Mouse (Mus musculus): Measurements from ENCODE around the gene Bcar1. TPM values are rescaled to one million over a fixed set of nuclear protein-coding genes. Genes with fewer than 3 reads are reported as not detected.

The Bcar1 gene
- polyA plus RNA-seq, 1 experiment from 2014 or later: 47.3 TPM

DNA sequence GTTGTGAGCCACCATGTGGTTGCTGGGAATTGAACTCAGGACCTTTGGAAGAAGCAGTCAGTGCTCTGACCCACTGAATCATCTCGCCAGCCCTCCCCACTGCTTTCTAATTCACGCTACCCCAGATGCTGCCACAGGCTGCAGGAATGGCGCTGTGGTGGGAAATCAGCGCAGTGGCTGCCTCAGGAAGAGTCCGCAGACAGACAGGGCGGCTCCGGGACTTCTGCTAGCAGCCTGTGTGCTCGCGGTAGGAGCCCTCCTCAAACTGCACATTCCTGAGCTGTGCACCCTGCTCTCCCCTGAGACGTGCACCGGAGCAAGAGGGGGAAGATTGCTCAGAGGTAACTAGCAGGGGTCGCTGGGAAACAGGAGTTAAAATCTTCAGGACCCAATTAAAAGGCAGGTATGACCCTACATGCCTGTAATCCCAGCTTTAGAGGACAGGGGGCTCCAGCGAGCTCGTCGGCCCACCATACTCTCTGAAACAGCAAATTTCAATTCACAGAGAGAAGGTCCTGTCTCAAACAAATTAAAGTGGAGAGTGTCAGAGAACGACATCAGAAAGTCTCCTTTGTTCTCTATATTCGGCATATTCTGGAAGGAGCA lies 63.1 kb downstream of the Bcar1 start:
- no peaks in the 10 kb centered on the region for H3K4me1 ChIP-seq (replicated peaks; ENCODE audit: control insufficient read depth, insufficient read depth, low read length)
- no peaks in the 10 kb centered on the region for H3K36me3 ChIP-seq (ENCODE audit: control insufficient read depth, insufficient read depth, low read length)
- H3K27ac ChIP-seq (ENCODE audit: low read depth, low read length): no peak overlapping the region
- DNase-seq (ENCODE audit: low spot score) (peak; percentile 30), ATAC-seq (ENCODE audit: low FRiP score) (no peak)
- no peak overlapping the region for H3K4me2 ChIP-seq (replicated peaks; ENCODE audit: low read depth, low read length)
- no peaks in the 10 kb centered on the region for H3K27me3 ChIP-seq (ENCODE audit: control insufficient read depth, insufficient read depth, low read length)
- H3K9ac ChIP-seq (ENCODE audit: low read depth, low read length): no peak overlapping the region
- no peak overlapping the region for H3K4me3 ChIP-seq (ENCODE audit: low read depth, low read length)
- 39% methylated on average over 17 of the region's 17 CpGs for WGBS
- peaks cover 4% of the 10 kb centered on the region; the same call in 1 of the 2 replicates for H3K9me3 ChIP-seq (ENCODE audit: control insufficient read depth, low read length)

DNA sequence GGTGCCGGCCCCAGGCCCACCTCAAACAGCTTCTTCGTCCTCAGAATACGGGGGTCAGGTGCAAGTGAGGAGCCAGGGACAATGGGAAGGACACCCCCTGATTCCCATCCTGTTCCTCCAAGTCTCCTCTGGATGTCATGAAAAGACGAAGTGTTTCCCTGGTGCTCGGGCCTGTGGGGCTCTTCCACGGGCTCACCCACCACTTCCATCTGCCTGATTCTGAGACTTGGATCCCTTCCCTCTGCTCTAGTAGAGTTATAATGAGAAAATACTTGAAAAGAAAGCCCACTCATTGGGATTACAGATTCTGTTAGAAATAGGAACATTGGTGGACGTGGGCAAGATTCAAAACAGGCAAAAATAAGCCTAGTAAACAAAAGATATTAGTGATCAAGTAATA lies 64.8 kb downstream of the Bcar1 start:
- Histone ChIP-seq H3K4me2 (replicated peaks; ENCODE audit: low read depth, low read length) (no peak overlapping the region), H3K9ac (ENCODE audit: low read depth, low read length) (no peak overlapping the region), H3K4me3 (ENCODE audit: low read depth, low read length) (no peak overlapping the region), H3K4me1 (replicated peaks; ENCODE audit: control insufficient read depth, insufficient read depth, low read length) (no peaks in the 10 kb centered on the region), H3K27me3 (ENCODE audit: control insufficient read depth, insufficient read depth, low read length) (no peaks in the 10 kb centered on the region), H3K9me3 (ENCODE audit: control insufficient read depth, low read length) (peaks cover 4% of the 10 kb centered on the region; the same call in 1 of the 2 replicates), H3K36me3 (ENCODE audit: control insufficient read depth, insufficient read depth, low read length) (no peaks in the 10 kb centered on the region), H3K27ac (ENCODE audit: low read depth, low read length) (no peak overlapping the region)
- ATAC-seq (ENCODE audit: low FRiP score) (no peak), DNase-seq (ENCODE audit: low spot score) (no peak)
- 85% methylated on average over 7 of the region's 7 CpGs for WGBS

DNA sequence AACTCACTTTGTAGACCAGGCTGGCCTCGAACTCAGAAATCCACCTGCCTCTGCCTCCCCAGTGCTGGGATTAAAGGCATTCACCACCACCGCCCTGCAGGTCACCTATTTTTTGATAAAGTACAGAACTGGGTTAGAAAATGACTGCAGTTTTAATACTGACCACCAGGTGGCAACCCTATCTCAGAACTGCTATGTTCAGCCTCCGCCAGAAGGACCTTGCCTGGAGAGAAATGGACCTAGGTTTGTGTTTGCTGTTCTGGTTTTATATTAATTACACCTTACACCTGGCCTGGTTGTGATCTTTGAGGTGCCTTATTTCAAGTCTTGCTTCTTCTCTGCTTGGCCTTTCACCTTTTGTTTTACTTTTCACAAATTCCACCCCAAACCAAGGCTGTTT lies 65.5 kb downstream of the Bcar1 start:
- H3K9ac ChIP-seq (ENCODE audit: low read depth, low read length): no peak overlapping the region

DNA sequence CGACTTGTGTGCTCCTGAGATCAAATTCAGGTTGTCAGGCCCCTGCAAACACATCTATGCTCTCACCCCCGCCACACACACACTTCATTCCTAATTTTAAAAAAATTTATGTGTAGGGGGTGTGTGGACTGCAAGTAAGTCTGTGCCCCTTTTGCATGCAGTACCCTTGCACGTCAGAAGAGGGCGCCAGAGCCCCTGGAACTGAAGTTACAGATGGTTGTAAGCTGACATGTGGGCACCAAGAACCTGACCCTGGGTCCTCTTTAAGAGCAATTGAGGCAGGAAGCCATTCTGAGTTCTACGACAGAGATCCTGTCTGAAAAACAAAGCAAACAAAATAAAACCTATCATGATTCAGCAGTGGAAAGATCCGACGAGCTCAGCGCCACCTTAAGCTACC lies 67.4 kb downstream of the Bcar1 start:
- ATAC-seq (ENCODE audit: low FRiP score) (no peak), DNase-seq (ENCODE audit: low spot score) (no peak)

More for the DNA sequence above, 65.5 kb downstream of the Bcar1 start:
- Histone ChIP-seq H3K36me3 (ENCODE audit: control insufficient read depth, insufficient read depth, low read length) (no peaks in the 10 kb centered on the region), H3K9me3 (ENCODE audit: control insufficient read depth, low read length) (peaks cover 4% of the 10 kb centered on the region; the same call in 1 of the 2 replicates), H3K4me1 (replicated peaks; ENCODE audit: control insufficient read depth, insufficient read depth, low read length) (no peaks in the 10 kb centered on the region), H3K27ac (ENCODE audit: low read depth, low read length) (no peak overlapping the region), H3K4me3 (ENCODE audit: low read depth, low read length) (no peak overlapping the region), H3K4me2 (replicated peaks; ENCODE audit: low read depth, low read length) (no peak overlapping the region), H3K27me3 (ENCODE audit: control insufficient read depth, insufficient read depth, low read length) (no peaks in the 10 kb centered on the region)
- DNase-seq (ENCODE audit: low spot score) (peak; percentile 80), ATAC-seq (ENCODE audit: low FRiP score) (no peak)
- 30% methylated on average over 3 of the region's 3 CpGs for WGBS

DNA sequence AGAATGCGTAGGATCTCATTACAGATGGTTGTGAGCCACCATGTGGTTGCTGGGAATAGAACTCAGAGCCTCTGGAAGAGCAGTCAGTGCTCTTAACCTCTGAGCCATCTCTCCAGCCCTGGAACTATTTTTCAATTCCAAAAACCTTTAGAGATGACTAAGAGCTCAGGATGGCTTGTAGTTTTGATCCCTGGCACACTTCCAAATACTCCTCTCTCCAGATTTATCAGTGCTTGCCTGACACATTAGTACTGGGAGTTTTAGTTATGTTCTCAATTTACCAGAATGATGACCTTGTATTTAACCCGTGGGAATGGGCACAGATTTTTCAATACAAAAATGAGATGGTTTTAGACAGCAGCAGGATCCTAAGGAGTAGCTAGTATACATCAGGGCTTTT lies 76.9 kb downstream of the Bcar1 start:
- no peak overlapping the region for H3K27ac ChIP-seq (ENCODE audit: low read depth, low read length)
- ATAC-seq (ENCODE audit: low FRiP score): no peak
- no peak for DNase-seq (ENCODE audit: low spot score)
- 92% methylated on average over 2 of the region's 2 CpGs for WGBS
- H3K27me3 ChIP-seq (ENCODE audit: control insufficient read depth, insufficient read depth, low read length): no peaks in the 10 kb centered on the region
- H3K9ac ChIP-seq (ENCODE audit: low read depth, low read length): no peak overlapping the region
- H3K36me3 ChIP-seq (ENCODE audit: control insufficient read depth, insufficient read depth, low read length): peaks cover 8% of the 10 kb centered on the region
- no peaks in the 10 kb centered on the region for H3K9me3 ChIP-seq (ENCODE audit: control insufficient read depth, low read length)
- no peak overlapping the region for H3K4me2 ChIP-seq (replicated peaks; ENCODE audit: low read depth, low read length)
- no peaks in the 10 kb centered on the region for H3K4me1 ChIP-seq (replicated peaks; ENCODE audit: control insufficient read depth, insufficient read depth, low read length)
- H3K4me3 ChIP-seq (ENCODE audit: low read depth, low read length): no peak overlapping the region

More for the DNA sequence above, 67.4 kb downstream of the Bcar1 start:
- Histone ChIP-seq H3K36me3 (ENCODE audit: control insufficient read depth, insufficient read depth, low read length) (no peaks in the 10 kb centered on the region), H3K9me3 (ENCODE audit: control insufficient read depth, low read length) (peaks cover 4% of the 10 kb centered on the region; the same call in 1 of the 2 replicates), H3K4me2 (replicated peaks; ENCODE audit: low read depth, low read length) (no peak overlapping the region), H3K9ac (ENCODE audit: low read depth, low read length) (no peak overlapping the region), H3K4me3 (ENCODE audit: low read depth, low read length) (no peak overlapping the region), H3K27me3 (ENCODE audit: control insufficient read depth, insufficient read depth, low read length) (no peaks in the 10 kb centered on the region), H3K4me1 (replicated peaks; ENCODE audit: control insufficient read depth, insufficient read depth, low read length) (no peaks in the 10 kb centered on the region), H3K27ac (ENCODE audit: low read depth, low read length) (no peak overlapping the region)
- WGBS: 75% methylated on average over 8 of the region's 8 CpGs

DNA sequence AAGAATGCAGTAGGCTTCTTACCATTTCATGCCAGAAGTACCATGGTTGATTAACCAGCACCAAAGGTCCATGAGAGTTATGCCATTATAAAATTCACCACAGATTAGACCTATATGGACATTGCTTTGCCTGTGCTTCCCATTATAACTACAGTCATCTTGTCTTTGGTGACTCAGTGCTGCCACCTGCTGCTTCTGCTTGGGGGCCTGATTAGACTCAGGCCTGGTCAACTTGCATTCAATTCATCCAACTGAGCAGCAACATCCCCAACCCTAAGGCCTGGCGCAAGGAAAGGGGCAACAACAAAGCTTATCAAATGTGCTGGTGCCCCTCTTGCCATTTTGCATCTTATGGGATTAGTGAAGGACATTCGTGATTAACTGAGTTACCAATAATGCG lies 81.1 kb downstream of the Bcar1 start:
- no peaks in the 10 kb centered on the region for H3K36me3 ChIP-seq (ENCODE audit: control insufficient read depth, insufficient read depth, low read length)
- no peak overlapping the region for H3K27ac ChIP-seq (ENCODE audit: low read depth, low read length)
- WGBS: 92% methylated on average over 3 of the region's 3 CpGs
- no peaks in the 10 kb centered on the region for H3K4me1 ChIP-seq (replicated peaks; ENCODE audit: control insufficient read depth, insufficient read depth, low read length)
- no peak overlapping the region for H3K9ac ChIP-seq (ENCODE audit: low read depth, low read length)
- no peaks in the 10 kb centered on the region for H3K9me3 ChIP-seq (ENCODE audit: control insufficient read depth, low read length)
- ATAC-seq (ENCODE audit: low FRiP score) (no peak), DNase-seq (ENCODE audit: low spot score) (peak; percentile 79)
- H3K27me3 ChIP-seq (ENCODE audit: control insufficient read depth, insufficient read depth, low read length): no peaks in the 10 kb centered on the region
- H3K4me2 ChIP-seq (replicated peaks; ENCODE audit: low read depth, low read length): no peak overlapping the region
- H3K4me3 ChIP-seq (ENCODE audit: low read depth, low read length): no peak overlapping the region

Other genes with a start within 250 kb of the Bcar1 start
- 2.9 and 4.6 TPM in 2 replicates for gene Wdr59, start 221.7 kb downstream of the Bcar1 start, polyA plus RNA-seq (2014; fragmentation: Nextera tagmentation; extraction: Ambion mirVana)
- 48.3 and 48.7 TPM in 2 replicates for gene Znrf1, start 207.7 kb downstream of the Bcar1 start, polyA plus RNA-seq (2014; fragmentation: Nextera tagmentation; extraction: Ambion mirVana)
- gene Ldhd, start 113.4 kb downstream of the Bcar1 start, polyA plus RNA-seq (2014; fragmentation: Nextera tagmentation; extraction: Ambion mirVana): 0.08 and 0.25 TPM in 2 replicates
- gene Zfp1, start 100.4 kb downstream of the Bcar1 start, polyA plus RNA-seq (2014; fragmentation: Nextera tagmentation; extraction: Ambion mirVana): 24.5 and 25.1 TPM in 2 replicates
- gene Ctrb1, start 52.8 kb downstream of the Bcar1 start, polyA plus RNA-seq (2014; fragmentation: Nextera tagmentation; extraction: Ambion mirVana): not detected in 2 replicates
- 214 and 223 TPM in 2 replicates for gene Cfdp1, start 110.5 kb upstream of the Bcar1 start, polyA plus RNA-seq (2014; fragmentation: Nextera tagmentation; extraction: Ambion mirVana)
- 7.5 and 11.0 TPM in 2 replicates for gene Tmem170, start 132.9 kb upstream of the Bcar1 start, polyA plus RNA-seq (2014; fragmentation: Nextera tagmentation; extraction: Ambion mirVana)
- 2.9 and 3.2 TPM in 2 replicates for gene Chst5, start 166.6 kb upstream of the Bcar1 start, polyA plus RNA-seq (2014; fragmentation: Nextera tagmentation; extraction: Ambion mirVana)
- 13.8 and 16.1 TPM in 2 replicates for gene Tmem231, start 190.1 kb upstream of the Bcar1 start, polyA plus RNA-seq (2014; fragmentation: Nextera tagmentation; extraction: Ambion mirVana)
- gene Gabarapl2, start 196.9 kb upstream of the Bcar1 start, polyA plus RNA-seq (2014; fragmentation: Nextera tagmentation; extraction: Ambion mirVana): 347 and 351 TPM in 2 replicates
- 9.4 and 14.0 TPM in 2 replicates for gene Adat1, start 248.5 kb upstream of the Bcar1 start, polyA plus RNA-seq (2014; fragmentation: Nextera tagmentation; extraction: Ambion mirVana)

All from hindbrain, embryonic 11.5 days (tissue).